Mouse (Mus musculus) spleen, postnatal 36 days (tissue): ENCODE results near the gene Tmem115.
"Not testable (repeated sequence)": the region's sequence is repeated elsewhere in the genome, so short reads cannot be mapped to it uniquely, and the experiment has no call there.

Source experiments
- DNase-seq, 2 experiments: peaks; one replicate each; pipeline ENCODE4 v3.0.0; 2022; ENCODE audit warnings: low spot score in 2 of 2, mixed read lengths in 1 of 2

Gene Tmem115

GRCm38 (mm10) chr9:107549297-107550074 is 15.7 kb downstream of the Tmem115 start:
- DNase-seq = no peak

DNA sequence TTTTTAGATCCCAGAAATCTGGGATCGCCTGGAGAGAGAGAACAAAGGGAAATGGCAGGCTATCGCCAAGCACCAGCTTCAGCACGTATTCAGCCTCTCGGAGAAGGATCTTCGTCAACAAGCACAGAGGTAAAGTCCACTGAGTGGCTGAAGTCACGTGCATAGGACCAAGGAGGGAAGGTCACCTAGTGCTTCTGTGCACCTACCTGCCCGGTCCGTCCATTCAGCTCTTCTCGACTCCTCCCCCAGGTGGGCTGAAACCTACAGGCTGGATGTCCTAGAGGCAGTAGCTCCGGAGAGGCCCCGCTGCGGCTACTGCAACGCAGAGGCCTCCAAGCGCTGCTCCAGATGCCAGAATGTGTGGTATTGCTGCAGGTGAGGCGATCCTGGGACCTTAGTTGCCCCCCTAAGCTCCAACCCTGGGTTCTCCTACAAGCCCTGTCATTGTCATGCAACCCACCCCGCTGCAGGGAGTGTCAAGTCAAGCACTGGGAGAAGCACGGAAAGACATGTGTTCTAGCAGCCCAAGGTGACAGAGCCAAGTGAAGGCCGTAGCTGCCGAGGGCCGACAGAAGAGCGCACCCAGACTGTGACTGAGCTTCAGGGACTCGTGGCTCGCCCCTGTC is 16.9 kb downstream of the Tmem115 start:
- no peak for DNase-seq

DNA sequence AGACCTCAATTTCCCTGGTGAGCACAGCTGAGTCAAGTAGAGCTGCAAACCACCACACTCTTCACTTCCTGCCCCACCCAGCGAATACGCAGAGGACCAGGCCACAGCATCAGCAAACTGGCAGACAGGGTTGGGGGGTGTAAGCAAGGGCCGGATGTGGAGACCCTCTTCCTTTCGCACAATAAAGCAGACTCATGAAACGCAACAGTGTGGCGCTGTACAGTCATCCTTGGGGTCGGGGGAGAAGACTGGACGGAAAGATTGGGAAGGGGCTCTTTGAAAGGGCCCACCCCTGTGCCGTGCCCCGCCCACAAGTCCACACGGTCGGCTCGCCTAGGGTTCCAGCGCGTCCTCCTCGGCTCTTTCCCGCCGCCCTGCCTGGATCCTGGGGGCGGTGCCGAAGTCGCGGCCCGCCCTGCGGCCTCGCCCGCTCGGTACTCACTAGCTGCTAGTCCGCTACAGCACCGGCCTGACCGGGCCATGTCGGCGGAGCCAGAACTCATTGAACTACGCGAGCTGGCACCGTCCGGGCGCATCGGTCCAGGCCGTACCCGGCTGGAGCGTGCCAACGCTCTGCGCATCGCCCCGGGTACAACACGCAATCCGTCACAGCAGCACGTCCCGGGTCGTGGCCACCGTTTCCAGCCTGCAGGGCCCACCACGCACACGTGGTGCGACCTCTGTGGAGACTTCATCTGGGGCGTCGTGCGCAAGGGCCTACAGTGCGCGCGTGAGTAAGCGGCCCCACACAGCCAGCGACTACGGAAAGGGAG is 17.6 kb downstream of the Tmem115 start, which contains the start of gene Rassf1:
Gene Rassf1 (plus strand): TSS at position 439 of the 773 bp plus-strand sequence.
- peak; percentile 84 to 87 for DNase-seq

DNA sequence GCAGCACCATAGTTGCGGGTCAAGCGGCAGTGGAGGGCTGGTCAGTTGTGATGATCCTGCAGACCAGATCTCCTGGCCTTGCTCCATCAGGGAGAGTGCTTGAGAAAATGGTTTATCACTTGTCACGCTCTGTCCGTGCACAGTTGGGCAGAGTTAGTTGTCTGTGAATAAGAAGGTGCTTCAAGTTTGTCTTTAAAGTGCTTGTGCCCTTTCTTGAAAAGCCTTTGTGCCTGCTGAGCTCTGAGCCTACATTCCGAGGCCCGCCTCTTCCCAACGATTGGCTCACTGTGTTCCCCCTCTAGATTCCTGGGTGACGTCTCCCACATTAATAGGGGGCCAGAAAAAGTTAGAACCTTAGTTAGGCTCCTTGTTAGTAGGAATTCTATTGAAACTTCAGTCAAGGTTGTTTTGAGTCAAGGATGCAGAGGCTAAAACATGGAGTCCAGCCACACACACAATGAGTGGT is 18.2 kb downstream of the Tmem115 start:
- no peak for DNase-seq

GRCm38 (mm10) chr9:107552690-107553393 is 19.1 kb downstream of the Tmem115 start:
- DNase-seq = peak in 1 of 2 experiments; percentile 1

- DNase-seq = peak; percentile 45 to 46
Measured at GRCm38 (mm10) chr9:107553541-107554318, 20.0 kb downstream of the Tmem115 start.

DNA sequence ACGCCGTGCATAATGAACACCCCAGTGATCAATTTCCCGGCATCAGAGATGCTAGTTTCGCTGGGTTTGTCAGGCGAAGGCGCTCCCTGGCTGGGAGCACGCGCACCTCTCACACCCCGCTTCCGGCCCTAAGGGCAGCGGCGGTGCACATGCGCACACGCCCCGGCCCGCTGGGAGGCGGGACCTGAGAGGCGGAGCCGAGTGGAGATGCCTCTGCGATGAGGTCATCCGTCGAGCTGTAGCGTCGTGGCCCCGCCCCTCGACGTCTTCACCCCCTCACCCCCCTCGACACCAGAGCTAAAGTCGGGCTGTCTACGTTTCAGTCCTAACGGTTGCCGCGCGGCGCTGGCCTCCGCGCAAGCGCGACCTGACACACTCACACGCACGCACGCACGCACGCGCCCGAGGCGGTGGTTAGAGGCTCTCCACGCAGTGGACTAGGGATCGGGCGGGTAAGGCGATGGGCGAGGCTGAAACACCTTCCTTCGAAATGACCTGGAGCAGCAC is 20.6 kb downstream of the Tmem115 start:
- DNase-seq = peak; percentile 95 to 97

DNA sequence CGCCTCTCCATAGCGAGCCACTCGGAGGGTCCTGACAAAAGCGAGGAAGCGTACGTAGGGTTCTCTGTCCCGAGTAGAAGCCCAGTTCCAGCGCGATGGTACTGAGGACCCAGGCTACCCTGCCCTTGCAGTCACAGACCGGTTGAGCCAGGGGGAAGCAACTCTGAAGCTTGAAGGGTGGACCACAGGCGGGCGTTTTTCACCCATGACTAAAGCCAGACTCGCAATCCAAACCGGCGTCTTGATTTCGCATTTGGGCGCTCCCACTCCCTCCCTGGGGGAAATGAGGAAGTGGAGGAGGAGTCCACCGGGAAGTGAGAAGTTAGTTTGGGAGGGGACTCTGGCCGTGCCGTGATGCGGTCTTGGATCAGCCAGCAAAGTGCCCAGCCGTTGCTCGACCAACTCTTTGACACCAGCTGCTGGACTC is 21.3 kb downstream of the Tmem115 start:
- DNase-seq = peak; percentile 55 to 65

DNA sequence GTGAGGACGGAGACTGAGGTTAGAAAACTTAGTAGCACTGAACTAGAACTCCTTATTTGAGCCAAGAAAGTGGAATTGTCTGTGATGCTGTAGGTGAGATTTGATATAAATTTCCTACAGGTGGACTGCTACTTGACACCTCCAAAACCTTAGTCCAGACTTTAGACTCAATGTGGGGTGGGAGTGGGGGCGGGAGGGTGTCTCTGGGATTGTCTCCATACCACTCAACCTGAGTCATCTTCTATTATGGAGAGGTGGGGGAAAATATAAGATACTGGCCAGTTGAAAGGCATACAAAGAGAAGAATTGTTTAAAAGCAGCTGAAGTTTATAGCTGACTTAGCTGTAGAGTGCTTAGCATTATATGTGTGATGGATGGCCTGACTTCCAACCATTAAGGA is 22.0 kb downstream of the Tmem115 start:
- no peak for DNase-seq

DNA sequence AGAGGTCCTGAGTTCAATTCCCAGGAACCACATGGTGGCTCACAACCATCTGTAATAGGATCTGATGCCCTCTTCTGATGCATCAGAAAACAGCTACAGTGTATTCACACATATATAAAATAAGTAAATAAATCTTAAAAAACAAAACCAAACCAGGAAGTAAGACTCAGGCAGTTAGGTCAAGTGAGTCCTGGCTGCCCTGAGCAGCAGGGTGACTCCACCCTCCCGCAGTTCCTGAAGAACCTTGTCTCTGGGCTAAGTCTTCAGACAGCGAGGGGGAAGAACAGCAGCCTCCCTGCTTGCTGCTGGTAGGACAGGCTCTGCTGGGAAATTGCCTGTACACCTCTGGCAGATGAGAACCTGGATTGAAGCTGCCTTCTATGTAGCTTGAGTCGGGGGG is 22.6 kb downstream of the Tmem115 start:
- no peak for DNase-seq

DNA sequence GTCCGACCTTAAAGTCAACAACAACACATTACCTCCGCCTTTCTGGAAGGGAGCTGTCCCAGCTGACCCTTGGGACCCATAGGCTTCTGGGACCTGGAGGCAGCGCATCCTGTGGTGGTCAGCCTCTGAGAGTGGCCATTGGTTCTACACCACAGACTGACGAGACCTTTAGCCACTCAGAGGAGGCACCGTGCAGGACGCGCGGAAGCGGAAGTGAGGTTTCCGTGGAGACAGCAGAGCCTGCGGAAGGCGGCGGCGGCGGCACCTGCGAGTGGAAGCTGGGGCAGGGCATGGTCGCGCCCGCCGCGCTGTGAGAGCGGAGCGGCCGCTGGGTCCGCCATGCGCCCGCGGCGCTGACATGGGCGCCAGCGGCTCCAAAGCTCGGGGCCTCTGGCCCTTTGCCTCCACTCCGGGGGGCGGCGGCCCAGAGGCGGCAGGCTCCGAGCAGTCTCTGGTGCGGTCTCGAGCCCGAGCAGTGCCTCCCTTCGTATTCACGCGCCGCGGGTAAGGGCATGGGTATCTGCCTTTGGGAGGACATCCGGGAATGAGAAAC is 29.4 kb downstream of the Tmem115 start, which contains the start of gene Tusc2:
Gene Tusc2 (plus strand): TSS at position 227 of the 553 bp plus-strand sequence.
- DNase-seq = peak; percentile 96

DNA sequence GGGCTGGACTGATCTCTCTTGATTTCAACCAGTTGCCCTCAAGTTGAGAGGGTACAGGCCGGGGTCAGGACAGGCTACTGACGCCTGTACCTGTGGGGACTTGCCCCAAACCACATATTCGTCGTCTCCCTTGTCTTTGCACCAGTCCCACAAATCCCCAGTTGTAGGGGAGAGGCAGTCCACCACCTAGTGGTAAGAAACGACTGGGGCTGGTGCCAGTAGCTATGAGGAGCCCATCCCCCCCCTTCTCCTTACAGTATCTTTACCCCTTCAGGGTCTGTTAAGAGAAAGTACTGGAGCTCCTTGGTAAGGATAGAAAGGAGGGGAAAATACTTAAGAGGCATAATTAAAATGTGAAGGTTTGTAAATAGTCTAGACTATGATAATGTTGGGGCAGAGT is 31.8 kb downstream of the Tmem115 start:
- DNase-seq = not testable (repeated sequence)

DNA sequence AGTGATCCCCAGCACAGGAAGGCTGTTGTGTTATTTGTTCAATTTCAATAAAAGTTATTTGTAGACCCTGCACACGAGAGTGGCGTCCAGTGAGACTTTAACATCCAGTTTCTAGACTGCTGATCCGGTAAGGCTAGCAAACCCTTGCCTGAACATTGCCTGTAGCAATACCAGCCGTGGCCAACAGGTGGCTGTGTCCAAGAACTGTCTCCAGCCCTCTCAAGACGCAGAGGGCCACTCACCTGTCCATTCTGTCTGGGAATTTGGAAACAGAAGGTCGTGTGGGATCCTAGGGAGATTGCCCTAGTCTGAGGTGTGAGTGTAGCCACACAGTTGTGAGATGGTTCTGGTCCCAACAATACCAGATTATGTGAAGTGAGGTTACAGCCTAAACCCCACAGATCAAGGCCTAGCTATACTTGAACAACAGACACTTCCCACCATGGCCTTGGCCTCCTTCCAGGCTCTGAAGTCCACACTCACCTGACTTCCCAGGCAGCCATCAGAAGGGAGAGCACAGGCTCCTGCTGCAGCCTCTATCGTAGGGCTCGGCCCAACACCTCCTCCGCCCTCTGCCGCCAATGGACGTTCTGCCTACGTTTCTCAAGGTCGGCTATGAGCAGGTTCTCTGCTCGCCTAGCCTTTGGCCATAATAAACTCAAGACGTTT is 32.4 kb downstream of the Tmem115 start:
- peak; percentile 71 to 75 for DNase-seq

DNA sequence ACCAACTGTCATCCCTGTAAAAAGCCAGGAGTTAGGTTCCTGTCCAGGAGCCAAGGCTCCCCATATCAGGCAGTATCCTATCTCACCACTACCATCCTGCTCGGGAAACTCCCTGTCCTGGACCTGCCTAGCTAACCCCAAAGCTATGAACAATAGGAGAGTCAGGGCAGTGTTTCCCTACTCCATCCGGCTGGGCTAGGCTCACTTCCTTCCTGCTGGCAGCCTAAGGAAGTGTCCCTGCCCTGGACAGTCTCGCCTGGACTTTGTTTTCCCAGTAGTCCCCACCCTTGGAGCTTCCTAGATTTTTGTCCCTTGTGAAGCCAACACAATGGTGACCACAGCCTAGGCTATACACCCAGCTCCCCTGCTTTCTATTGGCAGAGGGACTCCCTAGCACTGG is 33.1 kb downstream of the Tmem115 start:
- DNase-seq = no peak

- DNase-seq = no peak
Measured at GRCm38 (mm10) chr9:107567702-107568319, 34.1 kb downstream of the Tmem115 start, which contains the start of gene Hyal2. TSS of gene Hyal2 (plus strand) at chr9:107567945.

- peak; percentile 84 to 89 for DNase-seq
Measured at GRCm38 (mm10) chr9:107568331-107569261, 34.9 kb downstream of the Tmem115 start.

GRCm38 (mm10) chr9:107569270-107569669 is 35.5 kb downstream of the Tmem115 start:
- no peak for DNase-seq

- DNase-seq = no peak
Measured at GRCm38 (mm10) chr9:107570016-107570415, 36.3 kb downstream of the Tmem115 start.
